Mouse (Mus musculus) stomach, adult 2 months (tissue): Measurements from ENCODE around the gene 4933428G20Rik. TPM values are rescaled to one million over a fixed set of nuclear protein-coding genes. Genes with fewer than 3 reads are reported as not detected.

Source experiments
- polyA plus RNA-seq: library from polyadenylated mRNA; depleted of rRNA; stranded (reverse); fragments of >200 nt; gene quantifications from 2 replicates; pipeline ENCODE4 v1.2.3, GENCODE M21; 2012; rRNA removed

4933428G20Rik gene
- not detected in 2 replicates for polyA plus RNA-seq

GRCm38 (mm10) chr11:97499865-97500719 lies at the start of gene 4933428G20Rik:
Gene 4933428G20Rik (minus strand): TSS chr11:97500340.

Other genes with a start within 250 kb of the 4933428G20Rik start
- gene Npepps, start 219.7 kb downstream of the 4933428G20Rik start, polyA plus RNA-seq, result 11.7 and 12.8 TPM in 2 replicates
- 4.4 and 5.0 TPM in 2 replicates for gene Mrpl45, start 184.6 kb downstream of the 4933428G20Rik start, polyA plus RNA-seq
- 0.03 TPM in 2 replicates for gene Gpr179, start 148.3 kb downstream of the 4933428G20Rik start, polyA plus RNA-seq
- 2.8 and 3.5 TPM in 2 replicates for gene Socs7, start 137.8 kb downstream of the 4933428G20Rik start, polyA plus RNA-seq
- gene Arhgap23, start 84.8 kb downstream of the 4933428G20Rik start, polyA plus RNA-seq, result 16.7 and 28.1 TPM in 2 replicates
- gene Srcin1, start 75.8 kb upstream of the 4933428G20Rik start, polyA plus RNA-seq, result 1.3 and 1.5 TPM in 2 replicates
- gene Epop, start 129.4 kb upstream of the 4933428G20Rik start, polyA plus RNA-seq, result 10.8 and 47.3 TPM in 2 replicates
- 17.2 and 18.0 TPM in 2 replicates for gene Mllt6, start 163.1 kb upstream of the 4933428G20Rik start, polyA plus RNA-seq
- gene Cisd3, start 185.5 kb upstream of the 4933428G20Rik start, polyA plus RNA-seq, result 20.8 and 28.9 TPM in 2 replicates
- gene Pcgf2, start 200.2 kb upstream of the 4933428G20Rik start, polyA plus RNA-seq, result 61.2 and 61.9 TPM in 2 replicates
- gene Psmb3, start 203.1 kb upstream of the 4933428G20Rik start, polyA plus RNA-seq, result 154 and 171 TPM in 2 replicates
- gene Pip4k2b, start 244.4 kb upstream of the 4933428G20Rik start, polyA plus RNA-seq, result 3.1 and 4.2 TPM in 2 replicates